Mouse (Mus musculus): ENCODE data around the gene Wasf3.
"Not testable (repeated sequence)": the region's sequence is repeated elsewhere in the genome, so short reads cannot be mapped to it uniquely, and the experiment has no call there.

The Wasf3 gene

GRCm38 (mm10) chr5:146446633-146447032 is 61.8 kb downstream of the Wasf3 start:
- no peak for DNase-seq (ENCODE audit: low spot score)

- DNase-seq (ENCODE audit: low spot score): no peak
Observed at GRCm38 (mm10) chr5:146451592-146452254, 66.9 kb downstream of the Wasf3 start.

DNA sequence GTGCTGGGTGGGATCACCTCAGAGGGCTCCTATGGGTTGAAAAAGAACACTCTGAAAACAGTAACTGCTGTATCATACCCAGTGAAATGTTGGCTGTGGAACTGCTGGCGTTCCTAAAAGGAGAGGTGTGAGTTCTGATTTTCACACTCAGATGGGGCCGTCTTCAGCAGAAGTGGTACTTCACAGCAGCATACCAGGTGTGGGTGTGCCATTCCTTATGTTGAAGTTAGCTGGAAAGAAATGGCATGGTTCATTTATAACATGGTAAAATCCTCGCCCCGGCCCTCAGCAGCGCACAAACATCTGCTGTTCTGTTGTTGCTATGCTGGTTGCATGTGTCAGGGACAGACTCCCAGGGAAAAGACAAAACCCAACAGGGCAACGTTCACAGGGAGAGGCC is 68.8 kb downstream of the Wasf3 start:
- DNase-seq (ENCODE audit: low spot score): no peak

DNA sequence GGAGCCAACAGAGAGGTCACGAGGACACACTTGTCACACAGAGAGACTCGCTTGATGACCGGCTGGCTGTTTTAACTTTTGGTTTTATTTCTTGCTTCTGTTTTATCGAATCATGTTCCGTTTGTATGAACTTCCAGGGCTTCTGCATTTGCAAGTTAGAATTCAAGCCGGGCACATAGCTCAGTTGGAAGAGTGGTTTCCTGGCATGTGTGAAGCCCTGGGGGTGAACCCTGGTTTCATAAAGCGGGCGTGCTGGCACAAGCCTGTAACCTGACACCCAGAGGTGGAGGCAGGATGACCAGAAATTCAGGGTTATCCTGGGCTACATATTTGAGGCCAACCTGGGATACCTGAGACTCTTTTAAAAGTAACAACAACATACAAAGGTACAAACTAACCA is 76.8 kb downstream of the Wasf3 start:
- no peak for DNase-seq (ENCODE audit: low spot score)

GRCm38 (mm10) chr5:146466663-146467062 is 81.9 kb downstream of the Wasf3 start:
- no peak for DNase-seq (ENCODE audit: low spot score)

GRCm38 (mm10) chr5:146468311-146468710 is 83.5 kb downstream of the Wasf3 start:
- DNase-seq (ENCODE audit: low spot score): no peak

DNA sequence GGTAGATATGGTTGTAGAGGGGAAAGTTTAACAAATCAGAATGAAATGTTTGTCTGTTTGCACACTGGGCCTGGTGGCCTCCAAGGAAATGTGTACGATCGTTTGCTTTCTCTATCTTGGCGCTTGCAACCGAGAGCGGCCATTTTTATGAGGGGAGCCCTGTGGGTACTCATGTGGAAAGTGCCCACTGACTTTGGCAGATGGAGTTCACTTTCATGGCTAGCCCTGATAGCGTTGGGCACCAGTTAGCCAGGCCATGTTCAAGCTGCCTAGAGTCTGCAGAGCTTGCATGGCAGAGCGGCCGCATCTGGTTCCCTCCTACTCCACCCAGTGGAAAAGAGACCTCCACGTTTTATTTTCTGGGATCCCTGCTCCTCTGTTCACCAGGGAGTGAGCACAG is 86.0 kb downstream of the Wasf3 start:
- no peak for DNase-seq (ENCODE audit: low spot score)

DNA sequence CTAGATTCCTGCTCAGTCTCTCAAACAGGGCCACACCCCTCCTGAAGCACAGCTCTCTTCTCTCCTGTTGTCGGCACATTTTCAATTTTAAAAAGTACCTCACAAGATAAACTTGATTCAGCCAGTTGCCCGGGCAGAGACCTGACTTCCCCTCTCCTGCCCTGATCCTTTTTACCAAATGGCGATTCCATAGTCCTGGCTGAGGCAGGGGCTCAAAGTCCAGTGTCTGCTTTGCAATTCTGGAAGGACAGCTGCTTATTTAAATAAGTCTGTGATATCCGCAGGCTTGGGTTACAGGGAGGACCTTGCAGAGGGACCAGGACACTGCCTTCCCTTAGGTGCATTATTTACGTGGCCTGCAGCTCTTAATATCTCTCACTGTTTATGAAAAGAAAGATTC is 86.5 kb downstream of the Wasf3 start:
- peak; percentile 7 for DNase-seq (ENCODE audit: low spot score)

DNA sequence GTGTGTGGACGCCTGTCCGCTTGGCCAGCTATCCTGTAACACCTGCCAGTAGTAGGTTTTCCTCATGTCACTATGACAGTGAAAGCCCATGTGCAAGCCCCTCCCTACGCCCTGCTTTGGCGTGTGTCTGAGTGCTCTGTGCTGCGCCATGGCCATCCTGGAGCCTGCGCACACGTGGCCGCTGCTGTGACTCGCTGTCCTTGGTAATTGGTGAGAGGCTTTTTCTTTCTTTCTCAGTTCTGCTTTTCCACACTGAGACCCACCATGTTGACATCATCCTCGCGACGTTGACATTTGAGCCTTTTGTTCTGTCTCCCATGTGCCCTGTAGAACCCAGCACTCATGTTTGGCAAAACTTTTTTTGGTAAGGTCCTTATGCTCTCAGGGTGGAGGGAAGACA is 87.0 kb downstream of the Wasf3 start:
- no peak for DNase-seq (ENCODE audit: low spot score)

DNA sequence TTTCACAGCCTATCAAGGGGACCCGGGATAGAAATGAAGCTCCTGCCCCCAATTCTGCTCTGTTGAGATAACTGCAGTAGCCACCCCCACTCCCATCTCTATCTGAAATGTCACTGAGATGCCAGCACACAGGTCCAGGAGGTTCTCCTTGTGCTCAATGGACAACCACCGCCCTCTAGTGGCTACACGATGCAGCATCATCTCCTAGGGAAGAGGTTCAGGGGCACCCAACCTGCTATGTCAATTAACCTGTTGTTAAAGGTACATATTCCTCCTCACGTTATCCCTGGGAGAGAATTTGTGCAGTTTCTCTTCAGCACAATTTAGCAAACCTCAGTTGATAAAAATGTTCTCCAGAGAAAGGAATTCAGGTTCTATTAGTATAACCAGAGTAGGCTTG is 94.8 kb downstream of the Wasf3 start:
- DNase-seq (ENCODE audit: low spot score): not testable (repeated sequence)

- not testable (repeated sequence) for DNase-seq (ENCODE audit: low spot score)
Observed at GRCm38 (mm10) chr5:146481665-146482064, 96.9 kb downstream of the Wasf3 start, which contains the start of gene Gm6408. TSS of gene Gm6408 (plus strand) at chr5:146481965.

- DNase-seq (ENCODE audit: low spot score): not testable (repeated sequence)
Observed at GRCm38 (mm10) chr5:146488959-146489358, 104.2 kb downstream of the Wasf3 start.

DNA sequence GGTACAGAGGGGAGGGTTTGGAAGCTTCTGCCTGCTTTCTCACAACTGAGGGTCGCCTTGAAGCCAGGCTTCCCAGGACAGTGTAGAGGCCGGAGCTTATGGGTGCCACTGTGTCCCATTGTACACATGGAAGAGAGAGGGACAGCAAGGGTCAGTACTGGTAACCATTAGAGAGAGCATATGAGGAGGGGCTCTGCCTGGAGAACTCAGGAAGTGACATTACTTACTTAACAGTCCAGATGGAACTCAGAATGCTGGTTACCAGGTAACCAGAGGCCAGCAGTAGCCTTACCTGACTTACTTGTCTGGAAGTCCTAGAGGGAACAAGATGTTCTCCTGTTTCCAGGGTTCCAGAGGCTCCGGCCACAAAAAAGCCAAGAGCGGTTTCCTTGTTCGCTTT is 106.3 kb downstream of the Wasf3 start, which contains the start of gene Gm6370:
Gene Gm6370, plus strand, starts transcription at position 301 of the 400 bp plus-strand sequence.
- DNase-seq (ENCODE audit: low spot score): not testable (repeated sequence)

GRCm38 (mm10) chr5:146502099-146502498 is 117.3 kb downstream of the Wasf3 start, which contains the start of gene 4930449I24Rik:
TSS of gene 4930449I24Rik (plus strand) at chr5:146502399.
- not testable (repeated sequence) for DNase-seq (ENCODE audit: low spot score)

DNA sequence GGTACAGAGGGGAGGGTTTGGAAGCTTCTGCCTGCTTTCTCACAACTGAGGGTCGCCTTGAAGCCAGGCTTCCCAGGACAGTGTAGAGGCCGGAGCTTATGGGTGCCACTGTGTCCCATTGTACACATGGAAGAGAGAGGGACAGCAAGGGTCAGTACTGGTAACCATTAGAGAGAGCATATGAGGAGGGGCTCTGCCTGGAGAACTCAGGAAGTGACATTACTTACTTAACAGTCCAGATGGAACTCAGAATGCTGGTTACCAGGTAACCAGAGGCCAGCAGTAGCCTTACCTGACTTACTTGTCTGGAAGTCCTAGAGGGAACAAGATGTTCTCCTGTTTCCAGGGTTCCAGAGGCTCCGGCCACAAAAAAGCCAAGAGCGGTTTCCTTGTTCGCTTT is 129.0 kb downstream of the Wasf3 start, which contains the start of gene Gm3402:
Gene Gm3402, plus strand, starts transcription at position 301 of the 400 bp plus-strand sequence.
- DNase-seq (ENCODE audit: low spot score): not testable (repeated sequence)

Data from yolk sac, embryonic 10.5 days (tissue).